Mouse (Mus musculus) urinary bladder, postnatal 36 days (tissue): ENCODE results near the gene Lrrc8d.
A peak's percentile ranks its signal among the peaks of the same experiment; 100 is the strongest.

Experiments used
- DNase-seq, 2 experiments: peaks; one replicate each; pipeline ENCODE4 v3.0.0; 2022; ENCODE audit warnings: low spot score in 2 of 2, mixed read lengths in 1 of 2

Gene Lrrc8d

GRCm38 (mm10) chr5:105765386-105765785 lies 65.6 kb downstream of the Lrrc8d start:
- no peak for DNase-seq

DNA sequence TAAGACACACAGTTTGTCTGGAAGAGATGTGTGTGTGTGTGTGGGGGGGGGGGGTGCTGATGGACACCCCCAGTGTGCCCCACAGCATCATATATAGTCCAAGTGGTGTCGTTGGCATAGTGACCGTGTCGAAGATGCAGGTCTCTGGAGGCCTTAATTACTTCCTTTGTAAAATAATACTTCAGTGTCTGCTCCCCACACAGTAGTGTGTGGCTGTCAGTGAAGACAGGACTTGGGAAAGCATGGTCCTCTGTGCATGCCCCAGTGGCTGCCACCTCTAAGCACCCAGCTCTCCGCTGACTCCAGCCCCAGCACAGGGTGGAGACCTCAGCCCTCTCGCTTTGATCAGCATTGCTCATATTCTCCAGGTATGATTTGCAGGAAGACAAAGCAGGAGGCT lies 76.6 kb downstream of the Lrrc8d start:
- no peak for DNase-seq

DNA sequence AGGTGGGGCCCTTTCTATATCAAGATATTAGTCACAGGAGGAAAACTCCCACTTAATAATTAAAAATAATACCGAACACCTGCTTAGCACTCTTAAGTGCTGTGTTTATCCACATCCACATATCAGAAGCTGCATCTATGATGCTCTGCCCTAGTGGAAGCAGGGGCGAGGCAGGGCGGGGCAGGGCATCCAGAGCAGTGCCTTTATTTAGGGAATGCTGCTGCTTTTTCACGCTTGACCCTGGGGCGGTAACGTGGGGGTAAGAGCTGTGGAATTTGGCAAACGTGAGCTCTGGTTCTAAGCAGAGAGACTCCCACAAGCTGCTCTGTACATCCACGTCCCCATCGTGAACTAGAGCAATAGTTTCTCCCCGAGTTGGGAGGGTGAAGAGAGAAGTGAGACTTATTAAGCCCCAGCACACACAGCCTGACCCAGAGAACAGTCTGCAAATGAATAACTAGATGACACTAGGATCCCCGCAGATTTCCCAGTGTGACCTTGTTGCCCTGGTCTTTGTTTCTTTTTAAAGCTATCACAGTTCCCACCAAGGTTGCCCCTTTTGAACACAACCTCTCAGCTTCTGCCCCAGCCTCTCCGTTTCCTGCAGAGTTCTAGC lies 77.3 kb downstream of the Lrrc8d start:
- no peak for DNase-seq

GRCm38 (mm10) chr5:105777645-105778044 lies 77.9 kb downstream of the Lrrc8d start:
- no peak for DNase-seq

GRCm38 (mm10) chr5:105778189-105778588 lies 78.4 kb downstream of the Lrrc8d start:
- DNase-seq = no peak

DNA sequence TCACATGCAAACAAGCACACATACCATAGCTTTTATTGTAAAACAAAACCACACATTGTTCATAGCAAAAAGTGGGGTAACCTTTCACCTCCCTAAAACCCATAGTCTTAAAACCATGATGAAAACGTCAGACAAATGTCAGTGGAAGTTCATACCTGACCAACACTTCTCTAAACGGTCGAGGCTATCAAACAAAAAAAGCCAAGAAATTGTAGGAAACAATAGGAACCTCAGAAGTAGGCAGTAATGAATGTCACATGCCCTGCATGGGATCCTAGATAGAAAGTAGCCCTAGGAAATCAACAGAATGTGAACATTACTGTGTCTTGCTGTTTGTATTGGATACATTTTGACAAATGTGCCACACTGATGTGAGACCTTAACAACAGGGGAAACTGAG lies 79.0 kb downstream of the Lrrc8d start:
- no peak for DNase-seq

GRCm38 (mm10) chr5:105779331-105779730 lies 79.6 kb downstream of the Lrrc8d start:
- peak; percentile 35 to 63 for DNase-seq

- DNase-seq = no peak
These were observed 84.1 kb downstream of the Lrrc8d start for GRCm38 (mm10) chr5:105783848-105784247.

DNA sequence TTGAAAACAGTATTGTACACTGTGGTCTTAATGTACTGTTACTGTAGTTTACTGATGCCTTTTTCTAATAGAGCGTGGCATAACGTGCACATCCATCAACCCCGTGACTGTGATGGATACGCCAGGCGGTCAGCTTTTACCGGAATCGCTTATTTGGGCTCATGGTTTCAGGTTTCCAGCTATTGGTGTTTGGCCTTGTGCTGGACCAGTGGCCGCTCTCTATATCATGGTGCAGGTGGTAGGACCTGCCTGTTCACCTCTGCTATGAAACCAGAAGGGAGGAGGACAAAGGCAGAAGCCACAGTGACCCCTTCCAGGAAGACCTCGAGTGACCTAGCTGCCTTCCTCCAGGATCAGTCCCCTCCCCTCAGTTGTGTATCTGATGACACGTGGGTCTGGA lies 85.0 kb downstream of the Lrrc8d start:
- no peak for DNase-seq

GRCm38 (mm10) chr5:105787577-105787976 lies 87.8 kb downstream of the Lrrc8d start:
- no peak for DNase-seq

GRCm38 (mm10) chr5:105789801-105790200 lies 90.0 kb downstream of the Lrrc8d start:
- DNase-seq = no peak

DNA sequence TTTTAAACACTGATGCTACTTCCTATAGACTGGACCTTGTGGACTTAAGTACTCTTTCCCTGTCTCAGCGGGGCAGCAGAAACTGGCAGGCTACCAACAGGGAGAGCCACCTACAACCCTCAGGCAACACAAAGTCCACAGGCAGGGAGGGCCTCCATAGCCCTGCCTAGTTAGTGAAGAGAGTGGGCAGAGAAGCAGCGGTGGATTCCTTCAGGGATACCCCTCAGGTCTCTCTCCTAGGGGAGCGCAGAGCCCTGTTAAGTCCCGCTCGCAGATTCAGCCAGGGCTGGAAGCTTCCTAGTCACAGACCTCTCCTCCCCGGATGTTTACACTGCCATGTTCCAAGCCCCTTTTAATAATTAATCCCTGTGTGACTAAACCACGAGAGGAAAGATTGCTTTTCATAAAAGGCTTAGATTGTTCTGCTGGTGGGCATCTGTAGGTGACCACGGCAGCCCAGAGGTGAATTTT lies 92.6 kb downstream of the Lrrc8d start:
- DNase-seq = peak in 1 of 2 experiments; percentile 26

DNA sequence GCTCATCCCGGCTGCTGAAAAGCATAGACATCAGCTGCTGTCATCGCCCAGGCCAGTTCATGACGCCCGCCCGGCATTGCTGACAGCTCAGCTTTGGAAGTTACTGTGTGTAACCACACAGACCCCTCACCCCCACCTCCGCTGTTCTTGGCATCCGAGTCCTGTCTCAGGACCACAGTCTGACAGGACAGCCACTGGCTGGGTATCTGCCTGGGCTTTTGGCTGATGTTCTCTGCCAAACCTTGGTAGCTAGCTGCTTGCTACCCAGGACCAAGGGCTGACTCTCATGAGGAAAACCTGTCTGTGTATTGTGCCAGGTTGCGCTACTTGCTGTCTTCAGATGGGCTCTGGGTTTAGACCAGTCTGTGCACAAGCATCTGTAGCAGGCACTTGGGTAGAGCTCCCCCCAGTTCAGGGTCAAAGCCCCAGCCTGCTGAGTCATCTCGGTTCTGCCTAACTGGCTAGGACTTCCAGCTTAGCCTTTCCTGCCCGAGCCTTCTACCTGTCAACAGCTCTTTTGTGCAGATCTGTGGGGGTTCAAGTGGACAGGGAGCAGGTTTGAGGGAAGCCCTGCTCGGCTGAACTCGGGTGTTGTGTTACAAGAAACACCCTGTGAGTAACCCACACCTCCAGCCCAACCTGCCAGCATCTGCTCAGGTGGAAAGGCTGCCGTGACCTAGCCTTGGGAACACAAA lies 93.2 kb downstream of the Lrrc8d start:
- DNase-seq = peak; percentile 42 to 49

GRCm38 (mm10) chr5:105793548-105793940 lies 93.8 kb downstream of the Lrrc8d start:
- DNase-seq = no peak

DNA sequence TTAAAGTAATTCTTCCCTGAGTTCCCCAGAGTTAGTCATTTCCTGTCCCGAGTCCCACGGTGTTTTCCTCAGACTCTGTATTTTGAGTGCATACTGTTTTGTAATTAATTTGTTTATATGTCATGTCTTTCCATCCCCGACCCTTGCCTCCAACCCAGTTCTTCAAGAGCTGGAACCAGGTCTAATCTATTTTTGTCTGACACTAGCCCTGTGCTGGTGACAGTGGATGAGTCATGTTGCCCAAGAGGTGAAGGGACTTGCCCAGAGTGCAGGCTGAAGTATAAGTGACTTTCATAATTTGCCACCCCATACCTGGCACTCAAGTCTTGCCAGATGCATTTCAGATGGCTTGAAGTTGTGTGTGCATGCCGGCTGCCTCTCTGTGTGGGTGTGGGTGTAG lies 98.7 kb downstream of the Lrrc8d start:
- DNase-seq = peak in 1 of 2 experiments; percentile 12

GRCm38 (mm10) chr5:105799850-105800635 lies 100.3 kb downstream of the Lrrc8d start:
- DNase-seq = no peak

- DNase-seq = no peak
These were observed 101.3 kb downstream of the Lrrc8d start for GRCm38 (mm10) chr5:105801031-105801529.

DNA sequence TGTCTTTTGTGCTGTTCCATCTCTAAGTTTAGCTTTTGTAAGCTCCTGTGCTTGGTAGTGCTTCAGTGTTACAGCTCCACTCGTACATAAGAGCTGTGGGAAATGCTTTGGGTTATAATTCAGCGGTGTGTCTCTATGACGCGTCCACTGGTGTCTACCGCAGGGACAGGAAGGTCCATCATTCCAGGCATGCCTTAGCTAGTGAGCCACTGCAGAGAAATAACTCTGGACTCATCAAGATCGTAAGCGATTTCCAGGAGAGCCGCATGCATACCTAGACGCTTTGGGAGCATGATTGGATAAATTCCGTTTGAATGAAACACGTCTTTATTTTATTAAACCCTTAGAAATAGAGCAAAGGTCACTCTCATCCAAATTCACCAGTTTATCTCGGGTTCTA lies 106.2 kb downstream of the Lrrc8d start:
- DNase-seq = no peak

DNA sequence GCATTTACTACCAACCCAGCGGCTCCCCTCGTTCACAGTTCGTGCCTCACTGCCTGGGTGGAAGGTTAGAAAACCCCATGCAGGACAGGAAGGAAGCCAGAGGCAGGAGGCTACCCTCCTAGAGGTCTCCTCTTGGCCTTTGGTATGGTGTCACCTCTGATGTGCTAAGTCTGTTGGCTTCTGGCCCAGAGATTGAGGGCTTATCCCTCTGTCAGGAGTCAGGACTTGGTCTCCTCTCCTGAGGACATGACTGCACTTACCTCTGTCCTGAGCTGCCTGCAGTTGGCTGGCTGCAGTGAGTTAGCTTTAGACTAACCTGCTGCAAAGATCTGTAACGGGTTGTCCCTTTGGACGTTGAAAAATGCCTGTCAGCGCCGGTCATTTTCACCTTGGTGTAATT lies 107.7 kb downstream of the Lrrc8d start:
- no peak for DNase-seq

DNA sequence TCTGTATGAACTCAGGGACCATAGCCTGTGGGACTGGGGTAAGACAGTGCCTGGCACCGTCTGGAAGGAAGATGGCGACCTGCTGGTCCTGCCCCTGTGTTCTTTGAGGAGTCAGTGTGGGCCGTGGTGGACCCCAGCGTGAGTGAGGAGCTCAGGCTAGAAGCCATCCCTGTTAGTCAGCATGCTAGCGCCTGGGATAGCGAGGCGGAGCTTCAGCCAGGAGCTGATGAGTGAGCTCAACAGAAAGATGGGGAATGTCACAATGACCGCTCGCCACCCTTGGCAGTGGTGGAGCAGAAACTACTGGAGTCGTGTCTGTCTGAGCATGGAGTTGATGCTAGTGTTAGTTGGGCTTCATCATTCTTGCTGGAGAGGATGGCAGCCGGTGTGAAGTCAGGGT lies 109.3 kb downstream of the Lrrc8d start:
- DNase-seq = no peak

DNA sequence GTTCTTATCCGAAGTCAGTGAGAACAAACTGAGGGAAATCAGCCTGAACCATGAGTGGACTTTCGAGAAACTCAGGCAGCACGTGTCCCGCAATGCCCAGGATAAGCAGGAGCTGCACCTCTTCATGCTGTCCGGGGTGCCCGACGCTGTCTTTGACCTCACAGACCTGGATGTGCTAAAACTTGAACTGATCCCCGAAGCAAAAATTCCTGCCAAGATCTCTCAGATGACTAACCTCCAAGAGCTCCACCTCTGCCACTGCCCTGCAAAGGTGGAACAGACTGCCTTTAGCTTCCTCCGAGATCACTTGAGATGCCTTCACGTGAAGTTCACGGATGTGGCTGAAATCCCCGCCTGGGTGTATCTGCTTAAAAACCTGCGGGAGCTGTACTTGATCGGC lies 113.3 kb downstream of the Lrrc8d start:
- DNase-seq = no peak

DNA sequence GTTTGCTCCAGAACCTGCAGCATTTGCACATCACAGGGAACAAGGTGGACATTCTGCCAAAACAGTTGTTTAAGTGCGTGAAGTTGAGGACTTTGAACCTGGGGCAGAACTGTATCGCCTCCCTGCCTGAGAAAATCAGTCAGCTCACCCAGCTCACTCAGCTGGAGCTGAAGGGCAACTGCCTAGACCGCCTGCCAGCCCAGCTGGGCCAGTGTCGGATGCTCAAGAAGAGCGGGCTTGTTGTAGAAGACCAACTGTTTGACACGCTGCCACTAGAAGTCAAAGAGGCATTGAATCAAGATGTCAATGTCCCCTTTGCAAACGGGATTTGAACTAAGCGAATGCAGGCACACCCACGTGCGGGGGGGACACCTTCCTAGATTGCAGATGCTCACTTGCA lies 114.2 kb downstream of the Lrrc8d start:
- no peak for DNase-seq

- DNase-seq = no peak
These were observed 116.3 kb downstream of the Lrrc8d start for GRCm38 (mm10) chr5:105816118-105816517.
